In genomic region chr7:141403305-141403704, GRCm38 (mm10) we compare ENCODE assay signal across 9 mouse cellular contexts. TPM values are rescaled to one million over a fixed set of nuclear protein-coding genes. Genes with fewer than 3 reads are reported as not detected.
DNase-seq lines count a peak whose midpoint lies in the region; TF ChIP-seq lines count a peak whose summit lies in the region.
"Had no signal": no experiment of that assay in that cellular context is flagged by ENCODE, and none has a peak within 500 bp of the region (broad histone marks: within the 10 kb centered on the region; RNA-seq: fewer than 3 reads in every experiment).

No protein-coding gene starts in this region.

- peak in 1 of 2 experiments; percentile 39 for DNase-seq in layer of hippocampus, adult 2 months (ENCODE audit: low spot score in 2 of 2)
- no peak for DNase-seq in layer of hippocampus, postnatal 36 days
- DNase-seq in adrenal gland, adult 18-20 months (ENCODE audit: low spot score in 2 of 2), result peak; percentile 57 to 67
- peak; percentile 63 for DNase-seq in embryonic facial prominence, embryonic 10.5 days (ENCODE audit: low spot score)
- DNase-seq in heart, postnatal 10 days, result peak; percentile 59 to 77
- DNase-seq in kidney, postnatal 14 days, result peak; percentile 67
- peak; percentile 62 for DNase-seq in mesoderm, embryonic 11.5 days (ENCODE audit: low read depth, low spot score)
- peak; percentile 39 to 56 for DNase-seq in spleen, postnatal 14 days (ENCODE audit: low spot score in 2 of 2)

- peak; percentile 78 for TF ChIP-seq CTCF in layer of hippocampus, adult 2 months (conservative IDR thresholded peaks at IDR 0.05)

- WGBS in embryonic facial prominence, embryonic 10.5 days, result 61% methylated on average over 5 of the region's 5 CpGs

- intact Hi-C loops in heart, postnatal 10 days (cut with DNase I), result no loop called here

- H3K9me3 ChIP-seq in embryonic facial prominence, embryonic 10.5 days, result no peaks in the 10 kb centered on the region
- H3K9me3 ChIP-seq: limb, embryonic 12.5 days had no signal

- H3K36me3 ChIP-seq in embryonic facial prominence, embryonic 10.5 days (replicated peaks), result peaks cover 79% of the 10 kb centered on the region

- H3K4me3 ChIP-seq in layer of hippocampus, adult 2 months, result no peak overlapping the region
- H3K4me3 ChIP-seq in embryonic facial prominence, embryonic 10.5 days, result no peak overlapping the region
- H3K4me3 ChIP-seq: limb, embryonic 12.5 days had no signal

- no peak overlapping the region for H3K27ac ChIP-seq in layer of hippocampus, adult 2 months
- H3K27ac ChIP-seq in embryonic facial prominence, embryonic 10.5 days (replicated peaks), result no peak overlapping the region
- H3K27ac ChIP-seq: limb, embryonic 12.5 days had no signal

- no peaks in the 10 kb centered on the region for H3K4me1 ChIP-seq in embryonic facial prominence, embryonic 10.5 days
- H3K4me1 ChIP-seq: limb, embryonic 12.5 days had no signal

- no peaks in the 10 kb centered on the region for H3K27me3 ChIP-seq in embryonic facial prominence, embryonic 10.5 days (replicated peaks; ENCODE audit: low read depth, poor library complexity, severe bottlenecking)
- H3K27me3 ChIP-seq: limb, embryonic 12.5 days had no signal

RNA-seq across cellular contexts. Expression of gene Gatd1, which starts 10.6 kb away (rescaled TPM):
- 10 to 100 TPM; 42.1 to 45.1 TPM for total RNA-seq in layer of hippocampus, adult 2 months (2021)
- total RNA-seq in layer of hippocampus, postnatal 36 days (2021), result 10 to 100 TPM; 42.2 to 48.4 TPM
- total RNA-seq in adrenal gland, adult 18-20 months (2021), result 10 to 100 TPM; 25.5 to 35.3 TPM
- 48.5 and 50.8 TPM in 2 replicates for polyA plus RNA-seq in embryonic facial prominence, embryonic 10.5 days (2016; fragmentation: Nextera tagmentation; extraction: Ambion mirVana)
- 10 to 100 TPM; 12.2 to 15.0 TPM for total RNA-seq in heart, postnatal 10 days (2021)

RNA-seq across cellular contexts. Expression of gene Taldo1, which starts 11.3 kb away (rescaled TPM):
- total RNA-seq in layer of hippocampus, adult 2 months (2021), result 100 to 1,000 TPM; 111 to 114 TPM
- 100 to 1,000 TPM; 119 to 121 TPM for total RNA-seq in layer of hippocampus, postnatal 36 days (2021)
- total RNA-seq in adrenal gland, adult 18-20 months (2021), result 100 to 1,000 TPM; 677 to 814 TPM
- polyA plus RNA-seq in embryonic facial prominence, embryonic 10.5 days (2016; fragmentation: Nextera tagmentation; extraction: Ambion mirVana), result 297 and 299 TPM in 2 replicates
- total RNA-seq in heart, postnatal 10 days (2021), result 100 to 1,000 TPM; 137 to 155 TPM

RNA-seq across cellular contexts. Expression of gene Cend1, which starts 26.0 kb away (rescaled TPM):
- total RNA-seq in layer of hippocampus, adult 2 months (2021), result 100 to 1,000 TPM; 251 to 263 TPM
- 100 to 1,000 TPM; 250 to 269 TPM for total RNA-seq in layer of hippocampus, postnatal 36 days (2021)
- 1 to 10 TPM; 1.7 to 2.4 TPM for total RNA-seq in adrenal gland, adult 18-20 months (2021)
- polyA plus RNA-seq in embryonic facial prominence, embryonic 10.5 days (2016; fragmentation: Nextera tagmentation; extraction: Ambion mirVana), result 7.7 and 8.4 TPM in 2 replicates
- total RNA-seq in heart, postnatal 10 days (2021), result 1 to 10 TPM; 1.6 TPM

RNA-seq across cellular contexts. Expression of gene Slc25a22, which starts 34.4 kb away (rescaled TPM):
- 100 to 1,000 TPM; 338 to 343 TPM for total RNA-seq in layer of hippocampus, adult 2 months (2021)
- 100 to 1,000 TPM; 319 to 341 TPM for total RNA-seq in layer of hippocampus, postnatal 36 days (2021)
- 100 to 1,000 TPM; 104 to 105 TPM for total RNA-seq in adrenal gland, adult 18-20 months (2021)
- polyA plus RNA-seq in embryonic facial prominence, embryonic 10.5 days (2016; fragmentation: Nextera tagmentation; extraction: Ambion mirVana), result 49.3 and 52.2 TPM in 2 replicates
- 10 to 100 TPM; 53.3 to 59.8 TPM for total RNA-seq in heart, postnatal 10 days (2021)

RNA-seq across cellular contexts. Expression of gene Pidd1, which starts 40.5 kb away (rescaled TPM):
- 1 to 10 TPM; 1.1 to 1.7 TPM for total RNA-seq in layer of hippocampus, adult 2 months (2021)
- 1 to 10 TPM in 1 of 2 experiments, under 1 TPM in 1; 0.66 to 1.1 TPM for total RNA-seq in layer of hippocampus, postnatal 36 days (2021)
- 1 to 10 TPM; 1.1 to 1.4 TPM for total RNA-seq in adrenal gland, adult 18-20 months (2021)
- 24.9 and 26.0 TPM in 2 replicates for polyA plus RNA-seq in embryonic facial prominence, embryonic 10.5 days (2016; fragmentation: Nextera tagmentation; extraction: Ambion mirVana)
- 1 to 10 TPM; 2.3 to 3.5 TPM for total RNA-seq in heart, postnatal 10 days (2021)

Comparison
In these comparisons a context has a peak if more than half of its experiments do, and no peak if none do; other contexts are left out.
1. DNase-seq: peak in adrenal gland, adult 18-20 months (2 of 2), embryonic facial prominence, embryonic 10.5 days (single experiment), heart, postnatal 10 days (2 of 2), kidney, postnatal 14 days (single experiment), mesoderm, embryonic 11.5 days (single experiment) and spleen, postnatal 14 days (2 of 2); none in layer of hippocampus, postnatal 36 days (0 of 2).
2. RNA of gene Taldo1, which starts 11.3 kb away (total RNA-seq): 677 to 814 TPM in adrenal gland, adult 18-20 months; 137 to 155 TPM in heart, postnatal 10 days, 119 to 121 TPM in layer of hippocampus, postnatal 36 days and 111 to 114 TPM in layer of hippocampus, adult 2 months; every median in the first group is over 4 times any median in the second.
3. RNA of gene Cend1, which starts 26.0 kb away (total RNA-seq): 250 to 269 TPM in layer of hippocampus, postnatal 36 days and 251 to 263 TPM in layer of hippocampus, adult 2 months; 1.7 to 2.4 TPM in adrenal gland, adult 18-20 months and 1.6 TPM in heart, postnatal 10 days; every median in the first group is over 10 times any median in the second.